Mouse (Mus musculus) cortical plate, adult 2 months (tissue): ENCODE results near the gene Togaram2. TPM values are rescaled to one million over a fixed set of nuclear protein-coding genes. Genes with fewer than 3 reads are reported as not detected.

Experiments used
- H3K27ac ChIP-seq: fragments of 200-500 bp; 2 replicates; pipeline ENCODE4 v1.5.1; 2012; ENCODE audit warnings: low read length, control low read depth, inconsistent platforms; ENCODE audit not compliant: insufficient read depth
- H3K4me1 ChIP-seq: fragments of 200-500 bp; 2 replicates; pipeline ENCODE4 v1.6.1; 2011; ENCODE audit warnings: low read length; ENCODE audit not compliant: control insufficient read depth, insufficient read depth
- H3K4me3 ChIP-seq: fragments of 200-500 bp; 2 replicates; pipeline ENCODE4 v1.5.1; 2011; ENCODE audit warnings: mild to moderate bottlenecking, low read length, control low read depth; ENCODE audit not compliant: insufficient read depth
- CTCF ChIP-seq: fragments of 200-500 bp; IDR thresholded peaks from 2 replicates; pipeline ENCODE4 v1.5.1; 2011; ENCODE audit warnings: mild to moderate bottlenecking, control low read depth, low read length; ENCODE audit not compliant: insufficient read depth; ENCODE audit errors: extremely low read depth
- POLR2A ChIP-seq: fragments of 200-500 bp; IDR thresholded peaks from 2 replicates; pipeline ENCODE4 v1.6.1; 2011; ENCODE audit warnings: mild to moderate bottlenecking, low read length, control low read depth; ENCODE audit not compliant: insufficient read depth; ENCODE audit errors: extremely low read depth
- polyA plus RNA-seq: library from polyadenylated mRNA; depleted of rRNA; stranded (reverse); fragments of >200 nt; gene quantifications from 2 replicates; pipeline ENCODE4 v1.2.3, GENCODE M21; 2012

Gene Togaram2
- polyA plus RNA-seq, 1 experiment: 1.7 TPM

DNA sequence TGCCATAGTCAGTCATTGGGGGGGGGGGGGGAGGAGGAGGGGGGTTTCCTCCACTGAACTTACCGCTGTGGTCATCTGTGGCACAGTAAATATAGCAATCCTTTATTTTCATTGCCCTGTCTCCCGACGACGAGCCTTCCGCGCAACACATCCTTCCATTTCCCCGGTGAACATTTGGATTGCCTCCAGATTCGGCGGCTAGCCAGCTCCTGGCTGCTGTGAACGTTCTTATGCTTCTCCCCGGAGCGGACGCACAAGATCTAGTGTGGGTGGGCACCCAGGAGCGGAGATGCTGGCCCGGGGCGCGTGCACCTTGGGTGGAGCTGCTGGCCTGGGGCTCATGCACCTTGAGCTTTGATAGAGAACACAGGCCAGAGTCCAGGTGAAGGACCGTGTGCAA lies 1.8 kb downstream of the Togaram2 start:
- no peaks in the 10 kb centered on the region for H3K4me1 ChIP-seq
- H3K27ac ChIP-seq: no peak overlapping the region
- no peak overlapping the region for H3K4me3 ChIP-seq
- no peak for TF ChIP-seq CTCF
- no peak for TF ChIP-seq POLR2A

DNA sequence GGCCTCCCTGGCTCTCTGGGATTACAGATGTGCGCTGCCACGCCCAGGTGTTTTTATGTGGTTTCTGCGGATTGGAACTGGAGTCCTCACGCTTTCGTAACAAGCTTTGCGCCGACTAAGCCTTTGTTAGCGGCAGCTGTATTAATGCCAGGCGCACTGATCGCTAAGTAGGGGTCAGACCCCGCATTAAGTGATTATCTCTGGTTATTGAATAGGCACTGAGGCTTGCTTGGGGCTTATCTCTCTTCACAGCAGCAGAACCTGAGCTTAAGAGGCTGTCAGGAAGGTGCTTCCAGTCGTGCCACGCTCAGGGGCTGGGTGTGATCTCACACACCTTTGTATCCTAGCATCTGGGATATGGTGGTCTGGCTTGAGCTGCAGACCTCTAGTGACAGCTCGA lies 8.6 kb downstream of the Togaram2 start:
- H3K4me3 ChIP-seq: no peak overlapping the region
- H3K4me1 ChIP-seq: no peaks in the 10 kb centered on the region
- TF ChIP-seq POLR2A: no peak
- H3K27ac ChIP-seq: no peak overlapping the region

DNA sequence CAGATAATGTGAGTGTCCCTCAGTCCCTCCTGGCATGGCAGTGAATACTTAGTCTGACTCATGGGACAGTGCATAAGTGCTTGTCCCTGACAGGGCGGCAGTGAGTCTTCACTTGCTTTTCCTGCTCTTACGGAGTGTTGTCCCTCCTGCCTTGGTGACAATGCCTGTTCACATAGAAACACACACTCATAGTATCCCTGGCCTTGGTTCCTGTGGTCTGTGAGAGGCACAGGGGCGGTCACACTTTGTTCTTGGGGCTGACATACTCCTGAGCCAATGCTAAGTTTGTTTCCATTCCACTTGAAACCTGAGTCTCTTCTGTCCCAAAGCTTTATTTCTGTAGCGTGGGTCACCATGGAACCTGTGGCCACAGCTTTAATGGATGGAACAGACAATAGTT lies 9.3 kb downstream of the Togaram2 start:
- no peak overlapping the region for H3K27ac ChIP-seq
- H3K4me3 ChIP-seq: no peak overlapping the region
- TF ChIP-seq CTCF (no peak), POLR2A (no peak)
- no peaks in the 10 kb centered on the region for H3K4me1 ChIP-seq

DNA sequence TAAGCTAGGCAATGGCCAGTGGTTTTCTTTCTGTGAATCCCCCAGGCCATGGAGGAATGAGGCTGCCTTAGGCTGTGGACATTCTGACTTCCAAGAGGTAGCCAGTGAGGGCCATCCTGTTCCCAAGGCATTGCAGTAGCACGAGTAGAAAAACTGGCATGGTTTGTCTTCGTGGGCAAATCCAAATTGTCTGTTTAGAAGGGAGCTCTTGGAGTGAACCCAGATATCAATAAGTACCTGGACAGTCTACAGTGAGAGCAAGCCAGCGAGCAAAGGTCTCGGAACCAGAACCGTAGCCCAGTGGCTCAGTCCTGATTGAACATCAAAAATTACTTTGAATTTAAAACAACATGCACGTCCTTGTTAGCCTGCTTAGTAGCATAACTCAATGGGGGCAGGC lies 10.2 kb downstream of the Togaram2 start:
- no peak overlapping the region for H3K4me3 ChIP-seq
- no peak overlapping the region for H3K27ac ChIP-seq
- no peak for TF ChIP-seq CTCF
- H3K4me1 ChIP-seq: no peaks in the 10 kb centered on the region

DNA sequence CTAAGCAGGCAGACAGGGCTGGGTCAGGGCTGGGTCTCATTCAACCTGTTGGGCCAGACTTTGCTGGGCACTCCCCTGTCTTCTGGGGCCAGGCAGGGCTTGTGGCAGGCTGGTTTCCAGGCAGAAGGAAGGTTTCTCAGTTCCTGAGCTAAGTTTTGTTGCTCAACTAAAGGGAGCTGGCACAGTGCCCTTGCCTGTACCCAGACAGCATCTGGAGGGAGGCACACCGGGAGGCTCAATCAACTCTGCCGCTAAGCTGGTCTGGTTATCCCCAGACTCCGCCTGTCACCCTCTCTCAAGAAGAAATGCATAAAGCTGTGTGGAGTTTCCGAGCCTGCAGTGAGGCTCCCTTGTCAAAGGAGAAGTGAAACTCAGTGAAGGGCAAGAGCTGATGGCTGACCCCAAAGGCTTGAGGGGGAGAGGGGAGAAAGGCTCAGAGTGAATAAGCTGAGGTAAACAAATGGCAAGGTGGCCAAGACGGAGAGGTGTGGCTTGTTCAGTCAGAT lies 11.1 kb downstream of the Togaram2 start:
- no peak overlapping the region for H3K27ac ChIP-seq
- TF ChIP-seq CTCF (no peak), POLR2A (no peak)
- no peak overlapping the region for H3K4me3 ChIP-seq
- H3K4me1 ChIP-seq: no peaks in the 10 kb centered on the region

DNA sequence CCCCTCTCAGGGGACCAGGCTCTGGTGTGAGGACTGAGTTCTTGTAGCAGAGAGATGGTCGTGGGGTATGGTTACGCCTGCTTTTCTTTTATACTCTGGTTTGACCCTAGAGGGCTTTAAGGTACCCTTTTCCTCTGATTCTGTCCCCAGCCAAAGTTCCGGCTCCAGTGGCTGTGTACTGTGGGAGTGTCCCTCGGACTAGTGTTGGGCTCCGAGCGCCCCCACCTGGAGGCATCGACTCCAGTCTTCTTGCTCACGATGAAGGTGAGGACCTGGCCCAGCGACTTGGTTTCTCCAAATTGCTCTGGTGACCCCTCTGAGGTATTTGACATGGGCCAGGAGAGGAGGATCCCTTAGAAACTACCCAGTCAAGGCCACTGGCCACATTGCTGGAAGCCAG lies 14.4 kb downstream of the Togaram2 start:
- H3K27ac ChIP-seq: no peak overlapping the region
- TF ChIP-seq POLR2A (no peak), CTCF (no peak)
- peaks cover 2% of the 10 kb centered on the region for H3K4me1 ChIP-seq
- H3K4me3 ChIP-seq: no peak overlapping the region

DNA sequence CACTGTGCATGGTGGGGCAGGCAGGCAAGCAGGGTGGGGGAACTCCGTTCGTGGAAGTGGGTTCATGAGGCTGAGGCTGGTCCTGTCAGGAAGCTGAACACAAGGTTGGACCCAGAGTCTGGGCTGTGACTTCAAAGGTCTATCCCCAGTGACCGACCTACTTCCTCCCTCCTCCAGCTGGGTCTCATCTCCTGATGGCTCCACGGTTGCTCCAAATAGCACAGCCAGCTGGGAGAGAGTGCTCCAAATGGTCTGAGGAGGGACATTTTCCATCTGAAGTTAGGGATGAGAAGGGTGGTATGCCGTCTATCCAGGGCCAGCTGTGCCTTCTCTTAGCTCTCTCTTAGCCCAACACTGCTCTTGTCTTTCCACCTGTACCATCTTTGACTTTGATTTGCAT lies 16.8 kb downstream of the Togaram2 start:
- Histone ChIP-seq H3K4me1 (peaks cover 5% of the 10 kb centered on the region), H3K27ac (no peak overlapping the region), H3K4me3 (no peak overlapping the region)
- TF ChIP-seq CTCF (no peak), POLR2A (no peak)

DNA sequence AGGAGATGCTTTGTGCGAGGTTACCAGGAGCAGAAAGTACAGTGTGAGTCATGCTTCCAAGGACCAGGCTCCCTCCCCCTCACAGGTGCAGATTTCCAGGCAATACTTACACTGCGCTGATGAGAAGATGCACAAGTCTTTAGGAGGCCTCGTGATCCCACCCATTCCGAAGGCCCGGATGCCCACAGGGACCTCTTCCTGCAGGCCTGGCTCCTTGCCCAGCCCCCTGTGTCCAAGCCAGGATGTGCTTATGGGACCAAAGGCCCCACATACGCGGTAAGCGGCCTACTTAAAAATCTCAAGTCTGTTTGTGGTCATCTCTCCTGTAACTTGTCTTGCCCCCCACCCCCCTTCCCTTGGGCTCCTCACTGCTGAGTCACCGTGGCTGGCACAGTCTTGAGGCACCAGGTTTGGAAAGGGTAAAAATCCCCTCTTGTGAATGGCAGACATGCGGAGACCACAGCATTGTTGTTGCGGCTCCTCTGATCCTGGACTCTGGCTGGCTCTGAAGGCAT lies 18.4 kb downstream of the Togaram2 start:
- no peak for TF ChIP-seq CTCF
- TF ChIP-seq POLR2A: no peak
- Histone ChIP-seq H3K27ac (no peak overlapping the region), H3K4me1 (peaks cover 5% of the 10 kb centered on the region), H3K4me3 (no peak overlapping the region)

DNA sequence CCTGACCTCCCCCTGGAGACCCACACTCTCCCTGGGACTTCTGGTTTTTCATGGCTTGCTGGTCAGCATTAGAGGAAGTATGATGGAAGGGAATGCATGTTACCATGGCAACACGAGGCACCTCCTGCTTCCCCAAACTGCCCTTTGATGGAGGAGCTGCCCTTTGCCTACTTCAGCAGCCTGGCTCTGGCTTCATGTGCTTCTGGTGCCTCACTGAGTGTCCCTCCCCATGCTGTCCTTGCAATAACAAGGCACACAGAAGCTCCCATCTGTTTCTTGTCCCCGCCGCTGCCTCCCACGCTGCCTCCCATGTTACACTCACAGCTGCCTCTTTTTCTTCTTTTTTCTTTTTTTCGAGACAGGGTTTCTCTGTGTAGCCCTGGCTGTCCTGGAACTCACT lies 20.3 kb downstream of the Togaram2 start:
- Histone ChIP-seq H3K27ac (no peak overlapping the region), H3K4me3 (no peak overlapping the region), H3K4me1 (peaks cover 5% of the 10 kb centered on the region)
- no peak for TF ChIP-seq CTCF
- TF ChIP-seq POLR2A: no peak

DNA sequence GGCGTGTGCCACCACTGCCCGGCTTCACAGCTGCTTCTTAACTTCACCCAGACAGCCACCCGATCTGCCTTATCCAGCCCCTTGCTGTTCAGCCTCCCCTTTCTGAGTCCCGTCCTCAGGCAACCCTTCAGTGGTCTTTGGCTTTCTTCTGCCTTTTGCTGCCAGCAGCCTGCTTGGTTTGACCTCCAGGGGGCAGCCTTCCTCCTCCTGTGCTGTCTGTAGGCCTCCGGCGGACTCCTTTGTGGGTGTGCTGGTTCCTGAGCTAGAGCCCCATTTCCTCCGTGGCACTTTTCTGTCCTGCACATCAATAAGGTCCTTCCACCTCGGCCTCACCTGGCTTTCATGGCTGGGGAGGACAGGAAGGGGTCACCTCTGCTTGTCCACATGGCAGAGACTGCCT lies 20.7 kb downstream of the Togaram2 start:
- Histone ChIP-seq H3K4me1 (peaks cover 5% of the 10 kb centered on the region), H3K27ac (no peak overlapping the region), H3K4me3 (no peak overlapping the region)
- TF ChIP-seq CTCF: no peak
- no peak for TF ChIP-seq POLR2A
